Mouse (Mus musculus): ENCODE measurements around the gene Sptan1. TPM values are rescaled to one million over a fixed set of nuclear protein-coding genes. Genes with fewer than 3 reads are reported as not detected.

Gene Sptan1
- total and polyA plus RNA-seq, 3 experiments, result 73.8 to 113 (median 88.0) TPM

- TF ChIP-seq E2F4 (IDR thresholded peaks at IDR 0.05; ENCODE audit: insufficient replicate concordance, low read depth, low read length) (no peak), RAD21 (IDR thresholded peaks at IDR 0.05; ENCODE audit: low read depth, low read length) (no peak), EP300 (IDR thresholded peaks at IDR 0.05; ENCODE audit: low read length) (no peak), NRF1 (IDR thresholded peaks at IDR 0.05; ENCODE audit: low read depth, low read length) (no peak), GABPA (IDR thresholded peaks at IDR 0.05; ENCODE audit: insufficient replicate concordance, low read depth, low read length) (no peak), MAFK (IDR thresholded peaks at IDR 0.05; ENCODE audit: insufficient replicate concordance, low read length) (no peak), MAZ (IDR thresholded peaks at IDR 0.05; ENCODE audit: low read depth, low read length) (peak; percentile 82; the same call in 1 of the 2 replicates), SIN3A (IDR thresholded peaks at IDR 0.05; ENCODE audit: low read length) (peak; percentile 82), CHD1 (IDR thresholded peaks at IDR 0.05; ENCODE audit: low read depth, low read length) (no peak), IRF4 (IDR thresholded peaks at IDR 0.05; ENCODE audit: low read depth, low read length) (no peak), JUN (IDR thresholded peaks at IDR 0.05; ENCODE audit: insufficient read depth, low read depth, low read length) (no peak), ZKSCAN1 (IDR thresholded peaks at IDR 0.05; ENCODE audit: borderline replicate concordance, low read depth, low read length) (no peak), ZNF384 (IDR thresholded peaks at IDR 0.05; ENCODE audit: low read depth, low read length) (no peak), USF2 (conservative IDR thresholded peaks at IDR 0.05; ENCODE audit: low read depth, low read length) (no peak), CTCF (conservative IDR thresholded peaks at IDR 0.05 in 1 of 2, IDR thresholded peaks at IDR 0.05 in 1 of 2; ENCODE audit: low read depth in 2 of 2, low read length in 2 of 2) (no peak), BHLHE40 (IDR thresholded peaks at IDR 0.05; ENCODE audit: low read depth, low read length) (peak; percentile 82), JUND (conservative IDR thresholded peaks at IDR 0.05; ENCODE audit: low read depth, low read length) (no peak), MEF2A (IDR thresholded peaks at IDR 0.05; ENCODE audit: borderline replicate concordance, low read depth, low read length) (0 out of 2 replicates have a peak, but pooled peaks have one; percentile 34), MAX (IDR thresholded peaks at IDR 0.05; ENCODE audit: low read length) (peak; percentile 88), POLR2A (IDR thresholded peaks at IDR 0.05; ENCODE audit: low read depth, low read length) (peak; percentile 80), PAX5 (IDR thresholded peaks at IDR 0.05; ENCODE audit: low read length) (no peak), UBTF (IDR thresholded peaks at IDR 0.05; ENCODE audit: low read depth, low read length) (no peak)
These were observed 96.1 kb downstream of the Sptan1 start (continued) for GRCm38 (mm10) chr2:30061215-30062166.

- Histone ChIP-seq H3K4me1 (ENCODE audit: control insufficient read depth in 1 of 2, insufficient read depth in 2 of 2) (peaks cover 3 to 10% of the 10 kb centered on the region in 2 experiments; a peak in 2 of 4 replicates), H3K9me3 (replicated peaks; ENCODE audit: low read length) (peaks cover 2% of the 10 kb centered on the region), H3K9ac (ENCODE audit: insufficient read depth, low read depth) (peak overlapping the region; percentile 68), H3K4me2 (ENCODE audit: insufficient read depth, low read depth, poor library complexity, severe bottlenecking) (peak overlapping the region; percentile 88), H3K79me2 (replicated peaks; ENCODE audit: control insufficient read depth, extremely low read depth, insufficient read depth, poor library complexity, severe bottlenecking) (peaks cover 48% of the 10 kb centered on the region), H3K27me3 (replicated peaks) (no peaks in the 10 kb centered on the region), H3K4me3 (replicated peaks in 1 of 3; ENCODE audit: low read depth in 2 of 3, low read length in 2 of 3, poor library complexity in 1 of 3) (peak overlapping the region; percentile 79 to 91 (median 79)), H3K27ac (ENCODE audit: insufficient read depth, low read depth) (peak overlapping the region; percentile 53), H3K36me3 (replicated peaks in 1 of 2; ENCODE audit: control insufficient read depth in 1 of 2, insufficient read depth in 1 of 2, low read length in 1 of 2) (peaks cover 0 to 5% of the 10 kb centered on the region in 2 experiments)
- in situ Hi-C loops (cut with MboI; ENCODE audit: low pct_ligation_motif_present, low pct_unique_long_range_greater_than_20kb, low sequenced_read_pairs), result no loop called here
- dilution Hi-C loops (cut with MboI; ENCODE audit: extremely low pct_ligation_motif_present, extremely low pct_unique_long_range_greater_than_20kb, low sequenced_read_pairs), result no loop called here
- DNase-seq (ENCODE audit: extremely low read depth), result peak; percentile 69
- TF ChIP-seq MXI1 (IDR thresholded peaks at IDR 0.05; ENCODE audit: low read depth, low read length), result peak; percentile 96
- peak; percentile 71 for TF ChIP-seq USF2 (conservative IDR thresholded peaks at IDR 0.05; ENCODE audit: low read depth, low read length)
- TF ChIP-seq JUN (IDR thresholded peaks at IDR 0.05; ENCODE audit: insufficient read depth, low read depth, low read length), result peak; percentile 3; the same call in 1 of the 2 replicates
- no peak for TF ChIP-seq RCOR1 (conservative IDR thresholded peaks at IDR 0.05; ENCODE audit: low read depth, low read length)
- TF ChIP-seq MEF2A (IDR thresholded peaks at IDR 0.05; ENCODE audit: borderline replicate concordance, low read depth, low read length), result no peak
- peak; percentile 38 for TF ChIP-seq ZMIZ1 (IDR thresholded peaks at IDR 0.05; ENCODE audit: low read depth, low read length)
- peak; percentile 66 for TF ChIP-seq BHLHE40 (IDR thresholded peaks at IDR 0.05; ENCODE audit: low read depth, low read length)
- TF ChIP-seq IRF4 (IDR thresholded peaks at IDR 0.05; ENCODE audit: low read depth, low read length), result peak; percentile 43; the same call in 1 of the 2 replicates
- TF ChIP-seq NELFE (IDR thresholded peaks at IDR 0.05; ENCODE audit: low read depth, low read length), result peak; percentile 76
- TF ChIP-seq ZNF384 (IDR thresholded peaks at IDR 0.05; ENCODE audit: low read depth, low read length), result no peak
- TF ChIP-seq GABPA (IDR thresholded peaks at IDR 0.05; ENCODE audit: insufficient replicate concordance, low read depth, low read length), result no peak
- 0 out of 2 replicates have a peak, but pooled peaks have one; percentile 16 for TF ChIP-seq EP300 (IDR thresholded peaks at IDR 0.05; ENCODE audit: low read length)
- no peak for TF ChIP-seq JUND (conservative IDR thresholded peaks at IDR 0.05; ENCODE audit: low read depth, low read length)
- TF ChIP-seq POLR2AphosphoS2 (IDR thresholded peaks at IDR 0.05; ENCODE audit: low read depth, low read length), result no peak; the same call in 1 of the 2 replicates
- no peak for TF ChIP-seq MAFK (IDR thresholded peaks at IDR 0.05; ENCODE audit: insufficient replicate concordance, low read length)
- peak; percentile 25; the same call in 1 of the 2 replicates for TF ChIP-seq UBTF (IDR thresholded peaks at IDR 0.05; ENCODE audit: low read depth, low read length)
- peak; percentile 57 for TF ChIP-seq ELF1 (IDR thresholded peaks at IDR 0.05; ENCODE audit: low read depth, low read length)
- no peak for TF ChIP-seq CTCF (conservative IDR thresholded peaks at IDR 0.05 in 1 of 2, IDR thresholded peaks at IDR 0.05 in 1 of 2; ENCODE audit: low read depth in 2 of 2, low read length in 2 of 2)
- peak; percentile 88 for TF ChIP-seq SIN3A (IDR thresholded peaks at IDR 0.05; ENCODE audit: low read length)
- TF ChIP-seq MAZ (IDR thresholded peaks at IDR 0.05; ENCODE audit: low read depth, low read length), result 0 out of 2 replicates have a peak, but pooled peaks have one; percentile 41
- no peak for TF ChIP-seq RAD21 (IDR thresholded peaks at IDR 0.05; ENCODE audit: low read depth, low read length)
These were observed 97.1 kb downstream of the Sptan1 start for GRCm38 (mm10) chr2:30062249-30063093.
